Mouse (Mus musculus): Measurements from ENCODE around the gene Sstr4.

DNA sequence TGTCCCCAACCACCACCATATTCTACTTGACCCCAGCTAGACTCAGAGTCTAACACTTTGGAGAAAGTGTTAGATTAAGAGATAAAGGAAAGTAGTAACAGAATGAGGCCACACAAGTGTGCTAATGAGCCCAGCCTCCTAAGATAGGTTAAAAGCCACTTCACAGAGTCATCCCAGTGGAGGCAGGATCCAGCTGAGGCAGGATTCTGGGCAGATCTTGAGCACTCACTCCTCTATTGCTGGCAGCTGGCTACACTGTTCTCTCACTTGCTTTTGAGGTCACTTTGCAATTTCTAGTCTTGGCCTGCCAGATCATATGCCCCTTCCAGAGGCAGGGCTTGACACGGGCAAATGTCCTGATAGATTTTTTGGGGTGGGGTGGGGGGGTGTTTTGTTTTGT lies 49.3 kb downstream of the Sstr4 start:
- TF ChIP-seq TAL1 (IDR thresholded peaks at IDR 0.05; ENCODE audit: low read length) (no peak), GATA1 (IDR thresholded peaks at IDR 0.05; ENCODE audit: low read length) (no peak)
